Mouse (Mus musculus): ENCODE data around the gene Idh2. TPM values are rescaled to one million over a fixed set of nuclear protein-coding genes. Genes with fewer than 3 reads are reported as not detected.

Gene Idh2
- 633 and 674 TPM in 2 replicates for polyA plus RNA-seq (2015; fragmentation: Nextera tagmentation; extraction: Ambion mirVana)

- Histone ChIP-seq H3K27ac (peak within 1 kb of the TSS; percentile 95), H3K4me1 (peaks cover 45% of the 10 kb centered on the region), H3K36me3 (peaks cover 12% of the 10 kb centered on the region), H3K9ac (peak within 1 kb of the TSS; percentile 85), H3K27me3 (no peaks in the 10 kb centered on the region), H3K4me2 (peak within 1 kb of the TSS; percentile 83), H3K4me3 (replicated peaks) (peak within 1 kb of the TSS; percentile 83), H3K9me3 (replicated peaks) (no peaks in the 10 kb centered on the region)
- ATAC-seq (replicated peaks; ENCODE audit: low FRiP score) = peak; percentile 99
- 0% methylated on average over 29 of the region's 29 CpGs for WGBS
Observed at GRCm38 (mm10) chr7:80115224-80115590, at the start of gene Idh2. Idh2 (minus strand) TSS chr7:80115392.

- Histone ChIP-seq H3K4me1 (peaks cover 32% of the 10 kb centered on the region), H3K27ac (peak overlapping the region; percentile 76), H3K4me3 (replicated peaks) (no peak overlapping the region), H3K9me3 (replicated peaks) (no peaks in the 10 kb centered on the region), H3K27me3 (no peaks in the 10 kb centered on the region), H3K36me3 (no peaks in the 10 kb centered on the region), H3K9ac (no peak overlapping the region), H3K4me2 (peak overlapping the region; percentile 2; the same call in 1 of the 2 replicates)
- peak; percentile 64 for ATAC-seq (replicated peaks; ENCODE audit: low FRiP score)
- 38% methylated on average over 8 of the region's 8 CpGs for WGBS
Observed at GRCm38 (mm10) chr7:80160945-80161306, 45.7 kb upstream of the Idh2 start.

DNA sequence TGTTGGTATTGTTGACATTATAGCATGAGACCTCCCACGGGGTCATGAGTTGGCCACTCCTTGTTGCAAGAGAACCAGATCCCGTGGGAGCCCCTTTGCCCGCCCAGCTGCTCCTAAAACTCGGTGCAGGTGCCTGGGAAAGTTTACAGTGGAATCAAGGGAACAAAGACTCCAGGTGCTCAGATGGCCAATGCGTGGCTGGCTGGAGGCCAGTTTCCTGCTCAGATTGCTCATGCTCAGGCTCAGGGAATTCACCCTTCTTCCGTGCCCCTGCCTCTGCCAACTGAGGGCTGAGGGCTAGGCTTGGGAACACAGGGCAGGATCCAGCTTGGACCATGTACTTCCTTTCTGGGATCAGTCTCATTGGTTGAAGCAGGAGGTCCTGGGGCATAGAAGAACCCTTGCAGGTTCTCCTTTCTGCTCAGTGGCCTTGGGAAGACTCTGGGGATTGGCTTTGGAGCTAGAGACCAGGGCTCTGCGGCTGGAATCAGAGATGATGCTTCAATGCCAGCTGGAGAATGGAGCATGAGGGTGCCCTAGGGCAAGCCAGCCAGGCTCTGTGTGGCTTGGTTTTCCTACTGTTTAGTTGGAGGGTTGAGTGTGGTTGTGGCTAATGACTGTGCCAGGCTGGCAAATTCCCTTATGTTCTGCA, 45.2 kb upstream of the Idh2 start:
- Histone ChIP-seq H3K27me3 (no peaks in the 10 kb centered on the region), H3K4me1 (peaks cover 30% of the 10 kb centered on the region), H3K9ac (no peak overlapping the region), H3K4me3 (replicated peaks) (no peak overlapping the region), H3K36me3 (no peaks in the 10 kb centered on the region), H3K9me3 (replicated peaks) (no peaks in the 10 kb centered on the region), H3K4me2 (peak overlapping the region; percentile 2; the same call in 1 of the 2 replicates), H3K27ac (peak overlapping the region; percentile 76)
- ATAC-seq (replicated peaks; ENCODE audit: low FRiP score) = peak; percentile 48
- WGBS = 44% methylated on average over 7 of the region's 7 CpGs

GRCm38 (mm10) chr7:80158496-80159268, 43.5 kb upstream of the Idh2 start:
- Histone ChIP-seq H3K4me1 (peaks cover 30% of the 10 kb centered on the region), H3K27ac (no peak overlapping the region), H3K27me3 (no peaks in the 10 kb centered on the region), H3K9ac (no peak overlapping the region), H3K4me2 (no peak overlapping the region), H3K36me3 (no peaks in the 10 kb centered on the region), H3K4me3 (replicated peaks) (no peak overlapping the region), H3K9me3 (replicated peaks) (no peaks in the 10 kb centered on the region)
- WGBS = 76% methylated on average over 8 of the region's 8 CpGs
- ATAC-seq (replicated peaks; ENCODE audit: low FRiP score) = no peak

DNA sequence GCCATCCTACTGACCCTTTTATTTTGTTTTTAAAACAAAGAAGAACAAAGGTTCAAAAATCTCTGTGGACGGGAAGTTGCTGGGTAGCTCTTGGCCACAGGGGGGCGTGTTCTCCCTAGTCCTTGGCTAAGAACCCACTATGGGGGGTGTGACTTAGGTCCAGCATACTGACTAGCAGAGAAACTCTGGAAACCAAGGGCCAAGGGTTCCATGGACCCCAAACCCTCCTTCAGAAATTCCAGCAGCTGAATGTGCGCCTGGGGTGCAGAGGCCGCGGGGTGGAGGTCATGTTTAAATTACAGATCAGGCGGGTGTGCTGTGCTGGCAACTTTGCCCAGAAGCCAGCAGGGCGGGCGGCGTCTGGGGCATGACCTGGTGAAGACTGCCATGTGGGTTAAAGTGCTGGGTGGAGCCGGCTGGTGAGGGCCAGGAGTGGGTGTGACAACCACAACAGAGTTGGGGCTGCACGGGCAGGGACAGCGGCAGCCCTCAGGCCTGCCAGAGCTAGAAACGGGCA, 41.6 kb upstream of the Idh2 start:
- Histone ChIP-seq H3K36me3 (no peaks in the 10 kb centered on the region), H3K9ac (no peak overlapping the region), H3K4me3 (replicated peaks) (no peak overlapping the region), H3K4me2 (peak overlapping the region; percentile 9; the same call in 1 of the 2 replicates), H3K27ac (no peak overlapping the region), H3K4me1 (peaks cover 30% of the 10 kb centered on the region), H3K9me3 (replicated peaks) (no peaks in the 10 kb centered on the region), H3K27me3 (no peaks in the 10 kb centered on the region)
- no peak; the same call in 1 of the 2 replicates for ATAC-seq (replicated peaks; ENCODE audit: low FRiP score)
- 39% methylated on average over 13 of the region's 13 CpGs for WGBS

DNA sequence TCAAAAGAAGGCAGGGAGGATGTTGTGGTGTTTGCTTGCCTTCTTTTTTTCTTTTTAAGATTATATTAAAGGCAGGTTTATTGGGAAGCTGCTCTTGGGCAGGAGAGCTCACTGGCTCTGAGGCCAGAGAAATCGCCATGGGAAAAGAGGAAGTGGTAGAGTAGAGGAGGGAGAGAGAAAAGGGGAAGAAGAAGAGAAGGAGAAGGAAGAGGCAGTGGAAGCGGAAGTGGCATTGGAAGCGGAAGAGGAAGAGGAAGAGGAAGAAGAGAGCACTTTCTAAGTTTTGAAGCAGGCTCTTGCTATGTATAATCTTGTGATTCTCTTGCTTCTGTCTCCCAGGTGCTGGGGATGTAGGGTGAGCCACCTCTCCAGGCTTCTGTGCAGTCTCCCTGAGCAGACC, 39.5 kb upstream of the Idh2 start:
- ATAC-seq (replicated peaks; ENCODE audit: low FRiP score) = no peak
- Histone ChIP-seq H3K4me3 (replicated peaks) (no peak overlapping the region), H3K4me1 (peaks cover 12% of the 10 kb centered on the region), H3K27me3 (no peaks in the 10 kb centered on the region), H3K27ac (no peak overlapping the region), H3K36me3 (no peaks in the 10 kb centered on the region), H3K4me2 (no peak overlapping the region), H3K9me3 (replicated peaks) (no peaks in the 10 kb centered on the region), H3K9ac (no peak overlapping the region)
- whole genome bisulfite sequencing = 83% methylated on average over 3 of the region's 3 CpGs

GRCm38 (mm10) chr7:80152756-80153155, 37.6 kb upstream of the Idh2 start:
- no peaks in the 10 kb centered on the region for H3K9me3 ChIP-seq (replicated peaks)
- no peak for ATAC-seq (replicated peaks; ENCODE audit: low FRiP score)
- no peaks in the 10 kb centered on the region for H3K36me3 ChIP-seq
- H3K27me3 ChIP-seq = no peaks in the 10 kb centered on the region
- H3K27ac ChIP-seq = no peak overlapping the region
- no peak overlapping the region for H3K4me2 ChIP-seq
- H3K4me3 ChIP-seq (replicated peaks) = no peak overlapping the region
- no peak overlapping the region for H3K9ac ChIP-seq
- peaks cover 19% of the 10 kb centered on the region for H3K4me1 ChIP-seq
- WGBS = 94% methylated on average over 8 of the region's 8 CpGs

DNA sequence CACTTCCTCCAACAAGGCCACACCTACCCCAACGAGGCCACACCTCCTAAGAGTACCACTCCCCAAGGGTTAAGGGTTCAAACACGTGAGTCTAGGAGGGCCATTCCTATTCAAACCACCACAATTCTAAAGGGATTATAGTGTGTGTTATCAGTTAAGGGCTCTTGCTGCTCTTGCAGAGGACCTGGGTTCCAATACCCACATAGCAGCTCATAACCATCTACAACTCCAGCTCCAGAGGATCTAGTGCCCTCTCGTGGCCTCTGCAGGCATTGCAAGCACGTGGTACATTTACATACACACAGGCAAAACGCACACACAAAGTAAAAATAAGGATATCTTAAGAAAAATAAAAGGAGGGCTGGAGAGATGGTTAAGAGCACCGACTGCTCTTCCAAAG, 37.0 kb upstream of the Idh2 start:
- 74% methylated on average over 6 of the region's 6 CpGs for WGBS
- ATAC-seq (replicated peaks; ENCODE audit: low FRiP score) = no peak

GRCm38 (mm10) chr7:80149356-80149755, 34.2 kb upstream of the Idh2 start:
- Histone ChIP-seq H3K9ac (no peak overlapping the region), H3K4me1 (peaks cover 10% of the 10 kb centered on the region), H3K9me3 (replicated peaks) (no peaks in the 10 kb centered on the region), H3K4me3 (replicated peaks) (no peak overlapping the region), H3K36me3 (no peaks in the 10 kb centered on the region), H3K27me3 (no peaks in the 10 kb centered on the region), H3K4me2 (peak overlapping the region; percentile 18; the same call in 1 of the 2 replicates), H3K27ac (no peak overlapping the region)
- WGBS = 47% methylated on average over 9 of the region's 9 CpGs
- ATAC-seq (replicated peaks; ENCODE audit: low FRiP score) = no peak

More for the DNA sequence above, 37.0 kb upstream of the Idh2 start:
- Histone ChIP-seq H3K36me3 (no peaks in the 10 kb centered on the region), H3K4me3 (replicated peaks) (no peak overlapping the region), H3K9ac (no peak overlapping the region), H3K4me1 (peaks cover 19% of the 10 kb centered on the region), H3K4me2 (no peak overlapping the region), H3K27ac (no peak overlapping the region), H3K27me3 (no peaks in the 10 kb centered on the region), H3K9me3 (replicated peaks) (no peaks in the 10 kb centered on the region)

DNA sequence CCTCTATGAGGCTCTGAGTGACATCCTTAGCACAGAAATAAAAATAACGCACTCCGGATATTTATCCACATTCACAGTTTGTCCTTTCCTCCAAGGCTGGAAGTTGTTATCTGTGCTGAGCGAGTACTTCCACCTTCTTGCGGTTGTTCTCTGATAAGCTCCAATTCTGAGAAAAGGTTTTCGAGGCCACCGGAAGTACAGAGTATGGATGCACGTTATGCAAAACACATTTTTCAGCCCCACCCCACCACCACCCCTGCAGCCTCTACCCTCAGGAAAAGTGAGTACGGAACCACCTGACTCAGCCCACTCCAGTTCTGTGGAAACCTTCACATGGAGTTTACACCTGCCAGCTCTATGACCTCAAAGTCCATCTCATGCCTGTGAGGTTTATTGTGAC, 30.9 kb upstream of the Idh2 start:
- Histone ChIP-seq H3K27me3 (no peaks in the 10 kb centered on the region), H3K4me2 (no peak overlapping the region), H3K27ac (no peak overlapping the region), H3K36me3 (no peaks in the 10 kb centered on the region), H3K4me1 (peaks cover 18% of the 10 kb centered on the region), H3K9me3 (replicated peaks) (no peaks in the 10 kb centered on the region), H3K9ac (no peak overlapping the region), H3K4me3 (replicated peaks) (no peak overlapping the region)
- no peak for ATAC-seq (replicated peaks; ENCODE audit: low FRiP score)
- WGBS = 83% methylated on average over 8 of the region's 8 CpGs

GRCm38 (mm10) chr7:80144695-80145094, 29.5 kb upstream of the Idh2 start:
- no peak overlapping the region for H3K4me3 ChIP-seq (replicated peaks)
- H3K9me3 ChIP-seq (replicated peaks) = no peaks in the 10 kb centered on the region
- H3K9ac ChIP-seq = no peak overlapping the region
- no peaks in the 10 kb centered on the region for H3K27me3 ChIP-seq
- H3K4me1 ChIP-seq = peaks cover 19% of the 10 kb centered on the region
- no peak for ATAC-seq (replicated peaks; ENCODE audit: low FRiP score)
- WGBS = 90% methylated on average over 7 of the region's 7 CpGs
- H3K4me2 ChIP-seq = no peak overlapping the region
- no peak overlapping the region for H3K27ac ChIP-seq
- no peaks in the 10 kb centered on the region for H3K36me3 ChIP-seq

All from kidney, embryonic 15.5 days (tissue).